Comparison of ENCODE assay signal across 16 mouse cellular contexts in genomic region chr9:49606717-49607116, GRCm38 (mm10).
DNase-seq lines count a peak whose midpoint lies in the region; ATAC-seq and TF ChIP-seq lines count a peak whose summit lies in the region.
"Had no signal": no experiment of that assay in that cellular context is flagged by ENCODE, and none has a peak within 500 bp of the region (broad histone marks: within the 10 kb centered on the region; RNA-seq: fewer than 3 reads in every experiment).

No protein-coding gene starts in this region.

- H3K27ac ChIP-seq in midbrain, embryonic 11.5 days (ENCODE audit: low read depth, low read length) = peak overlapping the region; percentile 26; the same call in 1 of the 2 replicates
- H3K27ac ChIP-seq in midbrain, embryonic 10.5 days (replicated peaks) = no peak overlapping the region; the same call in 1 of the 2 replicates
- peak overlapping the region; percentile 56 for H3K27ac ChIP-seq in hindbrain, embryonic 12.5 days
- H3K27ac ChIP-seq in midbrain, embryonic 14.5 days (replicated peaks; ENCODE audit: low read depth, low read length) = peak overlapping the region; percentile 82
- no peak overlapping the region for H3K27ac ChIP-seq in kidney, adult 2 months (ENCODE audit: insufficient read depth, low read depth, low read length)

- H3K4me2 ChIP-seq in midbrain, embryonic 11.5 days = no peak overlapping the region
- no peak overlapping the region for H3K4me2 ChIP-seq in hindbrain, embryonic 12.5 days (replicated peaks)
- peak overlapping the region; percentile 23 for H3K4me2 ChIP-seq in midbrain, embryonic 14.5 days (ENCODE audit: low read length)
- H3K4me2 ChIP-seq: embryonic facial prominence, embryonic 15.5 days had no signal

- H3K27me3 ChIP-seq in midbrain, embryonic 11.5 days (ENCODE audit: control insufficient read depth, insufficient read depth, low read length) = no peaks in the 10 kb centered on the region
- no peaks in the 10 kb centered on the region for H3K27me3 ChIP-seq in midbrain, embryonic 10.5 days (ENCODE audit: low read depth, poor library complexity, severe bottlenecking)
- no peaks in the 10 kb centered on the region for H3K27me3 ChIP-seq in hindbrain, embryonic 12.5 days
- no peaks in the 10 kb centered on the region for H3K27me3 ChIP-seq in midbrain, embryonic 14.5 days (ENCODE audit: control insufficient read depth, insufficient read depth, low read length)
- no peaks in the 10 kb centered on the region for H3K27me3 ChIP-seq in kidney, adult 2 months (replicated peaks; ENCODE audit: control insufficient read depth, insufficient read depth, low read length)
- H3K27me3 ChIP-seq: embryonic facial prominence, embryonic 15.5 days had no signal

- DNase-seq in midbrain, embryonic 11.5 days (ENCODE audit: low spot score, missing footprints) = peak; percentile 85
- no peak for DNase-seq in midbrain, embryonic 10.5 days (ENCODE audit: low spot score)
- no peak for DNase-seq in midbrain, embryonic 14.5 days
- no peak for DNase-seq in kidney, adult 2 months
- DNase-seq in kidney, adult 8-10 months = no peak
- no peak for DNase-seq in frontal cortex, adult 2 months (ENCODE audit: extremely low spot score in 1 of 2, low spot score in 1 of 2)
- DNase-seq: adrenal gland, postnatal 10 days; cerebellum, adult 9-10 months; layer of hippocampus, adult 9-11 months; lung, postnatal 14 days; right cerebral cortex, postnatal 25 days; thymus, adult 18-20 months had no signal

- no peak overlapping the region for H3K9ac ChIP-seq in midbrain, embryonic 11.5 days (ENCODE audit: low read length)
- H3K9ac ChIP-seq in hindbrain, embryonic 12.5 days = no peak overlapping the region
- no peak overlapping the region; the same call in 1 of the 2 replicates for H3K9ac ChIP-seq in midbrain, embryonic 14.5 days (replicated peaks; ENCODE audit: low read length)
- H3K9ac ChIP-seq: embryonic facial prominence, embryonic 15.5 days had no signal

- ATAC-seq in midbrain, embryonic 11.5 days (ENCODE audit: low FRiP score) = peak; percentile 30; the same call in 1 of the 2 replicates
- ATAC-seq in hindbrain, embryonic 12.5 days (ENCODE audit: low FRiP score) = peak; percentile 23; the same call in 1 of the 2 replicates
- no peak for ATAC-seq in midbrain, embryonic 14.5 days (ENCODE audit: low FRiP score, low TSS enrichment)
- ATAC-seq: CD4-positive, CD25-positive, alpha-beta regulatory T cell, adult 4 months; inflammation-experienced regulatory T-cells, adult 6 months had no signal

- no peak for TF ChIP-seq POLR2A in kidney, adult 2 months (IDR thresholded peaks at IDR 0.05; ENCODE audit: low read depth, low read length)

- WGBS in midbrain, embryonic 11.5 days = 61% methylated on average over 2 of the region's 2 CpGs
- 82% methylated on average over 2 of the region's 2 CpGs for WGBS in midbrain, embryonic 10.5 days
- WGBS in hindbrain, embryonic 12.5 days = 16% methylated on average over 2 of the region's 2 CpGs
- 18% methylated on average over 2 of the region's 2 CpGs for WGBS in midbrain, embryonic 14.5 days
- WGBS in kidney, adult 2 months = 43% methylated on average over 2 of the region's 2 CpGs

- H3K36me3 ChIP-seq in midbrain, embryonic 11.5 days (ENCODE audit: control insufficient read depth, insufficient read depth, low read length) = no peaks in the 10 kb centered on the region
- H3K36me3 ChIP-seq in midbrain, embryonic 10.5 days = no peaks in the 10 kb centered on the region
- no peaks in the 10 kb centered on the region for H3K36me3 ChIP-seq in hindbrain, embryonic 12.5 days
- H3K36me3 ChIP-seq in midbrain, embryonic 14.5 days (ENCODE audit: control insufficient read depth, insufficient read depth, low read length) = peaks cover 4% of the 10 kb centered on the region; the same call in 1 of the 2 replicates
- H3K36me3 ChIP-seq in kidney, adult 2 months (ENCODE audit: control insufficient read depth, insufficient read depth, low read length) = no peaks in the 10 kb centered on the region
- H3K36me3 ChIP-seq: embryonic facial prominence, embryonic 15.5 days had no signal

- peaks cover 15% of the 10 kb centered on the region for H3K4me1 ChIP-seq in midbrain, embryonic 11.5 days (ENCODE audit: control insufficient read depth, insufficient read depth, low read length)
- peaks cover 32% of the 10 kb centered on the region for H3K4me1 ChIP-seq in midbrain, embryonic 10.5 days
- peaks cover 25% of the 10 kb centered on the region for H3K4me1 ChIP-seq in hindbrain, embryonic 12.5 days
- peaks cover 35% of the 10 kb centered on the region for H3K4me1 ChIP-seq in midbrain, embryonic 14.5 days (ENCODE audit: control insufficient read depth, insufficient read depth, low read length)
- no peaks in the 10 kb centered on the region for H3K4me1 ChIP-seq in kidney, adult 2 months (ENCODE audit: control insufficient read depth, insufficient read depth, low read length)

- no peak for TF ChIP-seq CTCF in kidney, adult 2 months (conservative IDR thresholded peaks at IDR 0.05; ENCODE audit: insufficient read depth, insufficient read length, low read depth, low read length)

- no peak overlapping the region for H3K4me3 ChIP-seq in midbrain, embryonic 11.5 days (ENCODE audit: low read depth, low read length)
- no peak overlapping the region for H3K4me3 ChIP-seq in midbrain, embryonic 10.5 days
- no peak overlapping the region for H3K4me3 ChIP-seq in hindbrain, embryonic 12.5 days
- H3K4me3 ChIP-seq in midbrain, embryonic 14.5 days (replicated peaks; ENCODE audit: low read depth, low read length) = no peak overlapping the region
- H3K4me3 ChIP-seq in kidney, adult 2 months (ENCODE audit: insufficient read depth, low read depth, low read length) = no peak overlapping the region
- H3K4me3 ChIP-seq: embryonic facial prominence, embryonic 15.5 days had no signal

- H3K9me3 ChIP-seq in midbrain, embryonic 11.5 days (ENCODE audit: control insufficient read depth, low read length) = no peaks in the 10 kb centered on the region
- no peaks in the 10 kb centered on the region for H3K9me3 ChIP-seq in midbrain, embryonic 10.5 days (replicated peaks)
- H3K9me3 ChIP-seq in hindbrain, embryonic 12.5 days (replicated peaks) = no peaks in the 10 kb centered on the region
- no peaks in the 10 kb centered on the region for H3K9me3 ChIP-seq in midbrain, embryonic 14.5 days (ENCODE audit: control insufficient read depth, low read length)
- H3K9me3 ChIP-seq: embryonic facial prominence, embryonic 15.5 days had no signal

Comparison
In these comparisons a context has a peak if more than half of its experiments do, and no peak if none do; other contexts are left out.
1. H3K27ac ChIP-seq: peak in midbrain, embryonic 11.5 days (single experiment), hindbrain, embryonic 12.5 days (single experiment) and midbrain, embryonic 14.5 days (single experiment); none in midbrain, embryonic 10.5 days (single experiment) and kidney, adult 2 months (single experiment).